Mouse (Mus musculus): ENCODE measurements around the gene Zfp644. TPM values are rescaled to one million over a fixed set of nuclear protein-coding genes. Genes with fewer than 3 reads are reported as not detected.

Zfp644 gene
- total RNA-seq, 2 experiments from 2014 or later, result 75.3 to 96.0 TPM

- 0 out of 2 replicates have a peak, but pooled peaks have one; percentile 56 for ATAC-seq (replicated peaks; ENCODE audit: low FRiP score, low TSS enrichment, poor library complexity, severe bottlenecking)
These were observed 24.5 kb downstream of the Zfp644 start for GRCm38 (mm10) chr5:106672597-106672996.

GRCm38 (mm10) chr5:106671893-106672292 is 25.2 kb downstream of the Zfp644 start:
- 0 out of 2 replicates have a peak, but pooled peaks have one; percentile 19 for ATAC-seq (replicated peaks; ENCODE audit: low FRiP score, low TSS enrichment, poor library complexity, severe bottlenecking)

- ATAC-seq (replicated peaks; ENCODE audit: low FRiP score, low TSS enrichment, poor library complexity, severe bottlenecking), result peak; percentile 93
These were observed 32.2 kb downstream of the Zfp644 start for GRCm38 (mm10) chr5:106664910-106665309.

DNA sequence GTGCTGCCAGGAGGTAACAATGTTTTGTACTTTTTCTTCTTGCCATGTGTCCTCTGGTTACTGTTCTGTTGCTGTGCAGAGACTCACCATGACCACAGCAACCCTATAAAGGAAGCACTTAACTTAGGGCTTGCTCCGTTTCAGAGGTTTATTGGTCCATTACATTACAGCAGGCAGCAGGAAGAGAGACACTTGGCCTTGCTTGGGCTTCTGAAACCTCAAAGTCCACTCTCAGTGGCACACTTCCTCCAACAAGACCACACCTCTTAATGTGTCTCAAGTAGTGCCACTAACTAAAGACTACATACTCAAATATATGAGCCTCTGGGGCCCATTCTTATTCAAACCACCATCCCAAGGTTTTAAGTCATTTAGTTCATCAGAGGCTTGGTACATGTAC is 36.2 kb downstream of the Zfp644 start:
- ATAC-seq (replicated peaks; ENCODE audit: low FRiP score, low TSS enrichment, poor library complexity, severe bottlenecking), result no peak

DNA sequence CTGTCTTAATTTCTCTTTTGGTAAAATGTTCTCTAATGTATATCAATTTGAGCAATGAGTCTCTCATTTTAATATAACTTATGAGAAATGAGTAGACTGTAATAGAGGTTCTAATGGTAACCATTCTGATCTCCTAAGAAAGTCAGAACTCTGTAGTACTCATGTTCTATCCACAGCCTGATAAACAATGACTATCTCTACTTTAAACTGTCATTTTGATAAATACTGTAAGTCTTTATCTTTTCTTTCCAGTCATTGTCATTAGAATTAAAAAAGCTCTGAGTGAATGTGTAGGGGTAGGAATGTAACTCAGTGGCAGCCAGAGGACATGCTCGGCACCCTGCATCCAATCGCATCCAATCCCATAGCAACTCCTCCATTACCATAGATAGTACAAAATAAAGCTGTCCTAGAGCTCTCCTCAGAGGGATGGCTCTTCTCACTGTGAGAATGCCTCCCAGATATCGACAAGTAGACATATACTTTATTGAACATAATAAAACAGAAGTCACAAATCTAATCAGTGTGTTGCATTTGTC is 44.2 kb downstream of the Zfp644 start:
- peak; percentile 38 for ATAC-seq (replicated peaks; ENCODE audit: low FRiP score, low TSS enrichment, poor library complexity, severe bottlenecking)

GRCm38 (mm10) chr5:106652220-106652753 is 44.8 kb downstream of the Zfp644 start:
- ATAC-seq (replicated peaks; ENCODE audit: low FRiP score, low TSS enrichment, poor library complexity, severe bottlenecking), result 0 out of 2 replicates have a peak, but pooled peaks have one; percentile 10

- ATAC-seq (replicated peaks; ENCODE audit: low FRiP score, low TSS enrichment, poor library complexity, severe bottlenecking), result no peak
These were observed 47.1 kb downstream of the Zfp644 start for GRCm38 (mm10) chr5:106649995-106650394.

DNA sequence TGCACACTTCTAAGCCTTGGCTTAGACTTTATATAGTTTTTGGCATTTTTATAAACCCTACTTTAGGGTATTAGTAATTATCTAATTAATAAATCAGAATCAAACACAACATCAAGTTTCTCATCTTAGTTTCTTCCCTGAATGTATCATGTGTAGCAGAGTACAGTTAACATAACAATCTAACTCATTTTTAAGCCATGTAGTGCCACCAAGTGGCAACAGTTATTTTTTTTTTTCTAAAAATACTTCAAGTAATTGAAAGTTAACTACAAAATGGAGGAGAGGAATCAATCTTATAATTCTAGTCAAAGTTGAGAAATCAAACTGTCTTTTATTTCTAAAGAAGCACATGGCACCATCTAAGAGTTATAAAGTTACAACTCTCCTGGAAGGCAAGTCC is 47.6 kb downstream of the Zfp644 start:
- ATAC-seq (replicated peaks; ENCODE audit: low FRiP score, low TSS enrichment, poor library complexity, severe bottlenecking), result no peak

GRCm38 (mm10) chr5:106643434-106643833 is 53.7 kb downstream of the Zfp644 start:
- ATAC-seq (replicated peaks; ENCODE audit: low FRiP score, low TSS enrichment, poor library complexity, severe bottlenecking), result peak; percentile 56

DNA sequence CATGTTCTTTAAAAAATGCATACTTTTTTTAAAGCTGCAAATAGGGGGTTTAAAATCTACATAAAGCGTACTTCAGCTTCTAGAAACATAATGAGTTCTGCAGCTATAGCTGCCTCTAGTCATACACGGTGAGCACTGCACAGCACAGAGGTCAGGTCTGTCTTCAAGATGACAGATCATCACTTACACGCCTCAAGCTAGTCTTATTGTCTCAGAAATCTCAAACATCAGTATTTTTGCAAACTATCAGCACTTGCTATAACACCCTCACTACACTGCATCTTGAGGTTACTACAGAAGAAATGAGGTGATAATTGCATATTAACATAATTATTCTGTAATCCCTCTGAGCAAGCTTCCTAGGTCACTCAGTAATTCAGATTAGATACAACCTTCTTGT is 55.2 kb downstream of the Zfp644 start:
- no peak for ATAC-seq (replicated peaks; ENCODE audit: low FRiP score, low TSS enrichment, poor library complexity, severe bottlenecking)

DNA sequence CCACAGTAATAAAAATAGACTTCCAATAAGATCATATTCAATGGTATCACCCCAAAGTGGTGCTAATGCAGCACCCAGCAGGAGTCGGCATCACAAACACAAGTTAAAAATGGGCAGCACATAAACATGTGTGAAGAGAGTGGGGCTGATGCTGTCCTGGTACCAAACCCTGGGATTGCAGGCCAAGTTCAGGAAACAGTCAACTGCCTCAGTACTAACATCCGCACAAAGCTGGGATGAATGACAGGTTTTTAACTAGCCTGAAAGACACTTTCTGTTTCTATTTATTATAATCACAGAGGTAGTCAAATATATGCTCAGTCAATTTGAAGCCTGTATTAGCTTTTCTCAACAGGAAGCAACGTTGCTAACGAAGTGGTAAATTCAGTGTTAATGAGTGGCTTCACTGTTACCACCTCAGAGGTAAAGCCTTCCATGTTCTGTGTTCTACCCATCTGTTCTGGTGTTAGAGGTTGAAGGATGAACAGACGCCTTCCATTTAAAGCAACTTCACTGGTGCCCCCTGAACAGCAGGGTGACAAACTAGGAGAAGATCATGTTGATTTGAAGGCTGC is 56.8 kb downstream of the Zfp644 start:
- ATAC-seq (replicated peaks; ENCODE audit: low FRiP score, low TSS enrichment, poor library complexity, severe bottlenecking), result no peak

GRCm38 (mm10) chr5:106639627-106640026 is 57.5 kb downstream of the Zfp644 start:
- ATAC-seq (replicated peaks; ENCODE audit: low FRiP score, low TSS enrichment, poor library complexity, severe bottlenecking), result no peak

DNA sequence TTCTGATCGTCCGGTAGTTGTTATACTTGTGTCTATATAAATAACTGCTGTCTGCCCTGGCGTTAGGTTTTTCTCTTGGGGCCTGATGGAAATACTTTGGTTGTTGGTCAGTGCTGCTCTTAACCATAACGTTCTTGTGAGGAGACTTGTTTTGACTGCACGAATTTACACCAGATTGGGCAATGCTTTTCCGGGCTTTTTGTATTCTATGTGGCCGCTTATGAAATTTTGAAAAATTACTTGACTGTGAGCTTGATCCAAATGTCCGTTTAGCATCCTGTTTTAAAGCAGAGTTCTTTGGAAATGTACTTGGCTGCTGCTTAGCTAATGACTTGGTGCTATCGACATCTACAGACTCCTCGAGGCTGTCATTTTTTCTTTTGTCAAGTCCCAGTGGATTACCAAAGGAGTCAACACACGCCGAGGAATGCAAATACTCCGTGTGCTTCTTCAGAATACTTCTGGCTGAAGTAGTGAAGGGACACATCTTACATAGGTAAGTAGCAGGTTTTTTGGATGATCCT is 60.6 kb downstream of the Zfp644 start:
- no peak for ATAC-seq (replicated peaks; ENCODE audit: low FRiP score, low TSS enrichment, poor library complexity, severe bottlenecking)

DNA sequence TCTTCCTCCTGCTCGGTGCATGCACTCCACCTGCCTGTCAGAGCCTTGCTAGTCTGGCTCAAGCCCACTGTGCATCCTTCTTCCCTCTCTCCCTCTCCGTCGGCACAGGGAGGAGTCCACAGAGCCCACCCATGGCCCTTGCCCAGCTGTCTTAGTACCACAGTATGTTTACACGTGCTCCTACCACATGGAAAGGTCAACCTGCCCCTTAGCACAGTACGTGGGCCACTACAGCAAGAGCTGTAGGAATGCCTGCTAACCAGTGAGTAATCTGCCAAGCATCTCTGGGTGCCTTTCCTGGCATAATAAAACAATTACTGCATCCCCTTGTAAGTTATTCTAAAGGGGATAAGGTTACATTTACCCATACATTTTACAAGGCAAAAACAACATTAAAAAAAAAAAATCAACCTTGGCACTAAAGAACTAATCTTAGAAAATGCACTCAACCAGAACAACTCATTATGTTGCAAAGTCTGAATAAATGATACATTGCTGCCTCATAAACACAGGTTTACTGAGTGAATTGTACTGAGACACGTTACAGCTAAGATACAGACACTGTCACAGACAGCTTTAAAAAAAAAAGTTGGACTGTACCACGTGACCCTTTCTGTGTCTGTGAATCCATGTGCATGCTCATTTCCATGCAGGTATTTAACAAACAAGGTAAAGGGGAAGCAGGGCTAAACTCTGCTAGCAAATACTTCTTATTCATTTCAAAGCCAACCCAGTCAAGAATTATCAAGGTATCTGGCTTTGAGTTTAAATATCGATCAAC is 68.5 kb downstream of the Zfp644 start:
- ATAC-seq (replicated peaks; ENCODE audit: low FRiP score, low TSS enrichment, poor library complexity, severe bottlenecking), result no peak

GRCm38 (mm10) chr5:106623337-106623736 is 73.8 kb downstream of the Zfp644 start:
- no peak for ATAC-seq (replicated peaks; ENCODE audit: low FRiP score, low TSS enrichment, poor library complexity, severe bottlenecking)

GRCm38 (mm10) chr5:106622193-106622592 is 74.9 kb downstream of the Zfp644 start:
- no peak for ATAC-seq (replicated peaks; ENCODE audit: low FRiP score, low TSS enrichment, poor library complexity, severe bottlenecking)

DNA sequence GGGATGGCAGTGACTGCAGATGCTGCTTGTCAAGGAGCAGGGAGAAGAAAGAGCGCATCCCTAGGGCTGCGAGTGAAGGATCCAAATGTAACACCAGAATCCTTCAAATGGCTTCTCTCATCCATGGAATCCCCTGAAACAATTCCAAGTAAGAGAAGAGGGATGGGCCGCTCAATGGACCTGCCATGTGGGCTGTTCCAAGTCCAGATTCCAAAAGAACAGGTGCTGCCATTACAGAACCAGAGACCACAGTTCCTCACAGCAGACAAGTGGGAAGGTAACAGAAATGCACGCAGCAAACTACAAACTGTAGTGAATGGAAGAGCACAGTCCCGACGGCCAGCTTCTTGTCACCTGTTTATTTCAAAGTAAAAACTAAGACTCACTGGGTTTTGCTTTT is 76.6 kb downstream of the Zfp644 start:
- no peak for ATAC-seq (replicated peaks; ENCODE audit: low FRiP score, low TSS enrichment, poor library complexity, severe bottlenecking)

GRCm38 (mm10) chr5:106615006-106615405 is 82.1 kb downstream of the Zfp644 start:
- ATAC-seq (replicated peaks; ENCODE audit: low FRiP score, low TSS enrichment, poor library complexity, severe bottlenecking), result no peak

DNA sequence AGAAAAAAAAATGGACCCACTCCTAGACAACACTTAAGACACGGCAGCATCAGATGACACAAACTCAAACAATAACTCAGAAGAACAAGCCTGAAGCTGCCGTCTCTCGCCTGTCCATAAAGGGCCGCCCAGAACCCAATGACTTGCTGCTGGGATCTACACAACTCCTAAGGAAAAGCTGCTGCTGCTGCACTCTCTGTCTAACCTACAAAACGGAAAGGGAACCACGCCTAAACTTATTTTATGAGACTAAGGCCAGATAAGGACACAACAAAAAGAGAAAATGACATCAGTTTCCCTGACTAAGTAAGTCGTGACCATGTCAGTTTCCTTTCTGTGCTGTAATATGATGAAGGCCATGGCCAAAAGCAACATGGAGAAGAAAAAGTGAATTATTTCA is 82.5 kb downstream of the Zfp644 start:
- no peak for ATAC-seq (replicated peaks; ENCODE audit: low FRiP score, low TSS enrichment, poor library complexity, severe bottlenecking)

DNA sequence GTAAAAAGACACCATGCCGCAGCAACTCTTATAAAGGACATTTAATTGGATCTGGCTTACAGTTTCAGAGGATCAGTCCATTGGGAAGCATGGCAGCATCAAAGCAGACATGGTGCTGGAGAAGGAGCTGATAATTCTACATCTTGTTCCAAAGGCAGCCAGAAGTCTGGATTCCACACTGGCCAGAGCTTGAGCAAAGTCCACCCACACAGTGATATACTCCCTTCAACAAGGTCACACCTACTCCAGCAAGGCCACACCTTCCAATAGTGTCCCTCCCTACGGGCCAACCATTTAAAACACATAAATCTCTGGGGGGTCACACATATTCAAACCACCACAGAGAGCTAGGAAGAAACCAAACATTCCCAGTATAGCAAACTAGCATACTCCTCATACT is 84.9 kb downstream of the Zfp644 start:
- ATAC-seq (replicated peaks; ENCODE audit: low FRiP score, low TSS enrichment, poor library complexity, severe bottlenecking), result no peak
